Mouse (Mus musculus) monocyte, adult 2 months (primary cell): ENCODE measurements around the gene Tlr7.
"Not testable (repeated sequence)": the region's sequence is repeated elsewhere in the genome, so short reads cannot be mapped to it uniquely, and the experiment has no call there.

Experiments
- DNase-seq, 2 experiments: peaks; one replicate each; pipeline ENCODE4 v3.0.0; 2022; ENCODE audit warnings: low spot score in 2 of 2, low read depth in 1 of 2

The Tlr7 gene

GRCm38 (mm10) chrX:167330399-167330798 is at the start of gene Tlr7:
Gene Tlr7 (minus strand): TSS chrX:167330558.
- DNase-seq, result no peak

- no peak for DNase-seq
Observed at GRCm38 (mm10) chrX:167380073-167380472, 49.7 kb upstream of the Tlr7 start.

DNA sequence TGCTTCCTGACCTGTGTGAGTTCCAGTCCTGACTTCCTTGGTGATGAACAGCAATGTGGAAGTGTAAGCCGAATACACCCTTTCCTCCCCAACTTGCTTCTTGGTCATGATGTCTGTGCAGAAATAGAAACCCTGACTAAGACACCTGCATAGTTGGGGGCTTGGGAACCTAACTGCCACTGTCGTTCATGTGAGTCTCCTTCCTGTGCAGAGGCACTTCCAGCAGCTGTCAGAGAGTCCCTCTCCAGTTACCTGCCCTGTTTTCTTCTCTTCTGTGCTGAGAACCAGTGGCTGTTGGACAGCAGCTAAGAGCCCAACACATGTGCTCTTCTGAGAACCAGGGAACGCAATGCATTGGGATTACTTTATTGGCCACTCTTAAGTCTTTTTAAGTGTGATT is 30.9 kb upstream of the Tlr7 start:
- not testable (repeated sequence) for DNase-seq

DNA sequence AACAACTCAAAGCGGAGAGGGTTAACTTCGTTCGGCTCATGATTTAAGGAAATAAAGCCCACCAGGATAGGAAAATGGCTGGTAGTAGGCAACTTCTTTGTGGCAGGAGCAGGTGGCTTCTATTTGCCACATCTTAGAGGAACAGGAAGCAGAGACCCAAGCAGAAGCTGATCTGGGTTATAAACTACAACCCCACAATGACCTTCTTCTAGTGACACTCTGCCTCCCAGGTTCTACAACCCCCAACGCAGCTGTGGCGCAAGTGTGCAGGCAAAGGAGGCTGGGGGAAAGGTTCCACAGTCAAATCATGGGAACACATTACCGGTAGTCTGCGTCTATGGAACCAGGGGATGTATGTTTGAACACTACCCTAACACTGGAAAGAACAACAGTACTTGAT is 29.3 kb upstream of the Tlr7 start:
- DNase-seq, result no peak

DNA sequence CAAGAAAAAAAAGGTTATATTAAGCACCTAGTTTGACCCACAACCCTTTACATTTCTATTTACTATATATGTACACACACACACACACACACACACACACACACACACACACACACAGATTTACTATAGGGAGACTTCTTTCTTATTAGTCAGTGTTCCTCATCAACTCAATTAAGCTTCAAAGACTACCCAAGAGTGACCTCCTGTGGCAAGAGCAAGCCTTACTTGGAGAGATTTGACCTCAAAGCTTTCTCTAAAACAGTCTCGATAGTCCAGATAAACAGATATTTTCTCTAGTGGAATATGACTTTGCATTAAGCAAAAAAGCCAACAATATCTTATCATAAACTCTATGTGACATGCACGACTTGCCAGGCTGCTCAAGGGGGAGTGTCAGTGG is 27.1 kb upstream of the Tlr7 start:
- DNase-seq, result no peak

- no peak for DNase-seq
Observed at GRCm38 (mm10) chrX:167355965-167356364, 25.6 kb upstream of the Tlr7 start.

- no peak for DNase-seq
Observed at GRCm38 (mm10) chrX:167353617-167354016, 23.3 kb upstream of the Tlr7 start.

GRCm38 (mm10) chrX:167346440-167346839 is 16.1 kb upstream of the Tlr7 start:
- DNase-seq, result no peak

GRCm38 (mm10) chrX:167344356-167344755 is 14.0 kb upstream of the Tlr7 start:
- DNase-seq, result no peak

DNA sequence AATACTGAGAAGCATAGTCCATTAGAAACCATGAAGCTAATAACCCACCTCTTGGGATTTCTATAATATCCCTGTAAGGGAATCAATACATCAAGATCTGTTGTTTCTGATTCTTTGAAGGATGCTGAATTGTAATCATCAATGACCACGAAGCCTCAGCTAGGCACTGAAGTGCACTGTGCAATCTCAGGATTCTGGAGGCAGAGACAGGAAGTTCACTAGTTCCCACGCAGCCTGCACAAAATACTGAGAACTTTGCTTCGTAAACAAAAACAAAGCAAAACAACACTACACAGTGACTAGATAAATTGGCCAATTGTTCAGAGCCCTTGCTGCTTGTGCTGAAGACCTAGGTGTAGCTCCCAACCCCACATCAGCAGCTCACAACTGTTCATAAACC is 11.5 kb upstream of the Tlr7 start:
- no peak for DNase-seq

GRCm38 (mm10) chrX:167340190-167340589 is 9.8 kb upstream of the Tlr7 start:
- DNase-seq, result no peak

GRCm38 (mm10) chrX:167337990-167338389 is 7.6 kb upstream of the Tlr7 start:
- no peak for DNase-seq

- DNase-seq, result no peak
Observed at GRCm38 (mm10) chrX:167334571-167334970, 4.2 kb upstream of the Tlr7 start.

DNA sequence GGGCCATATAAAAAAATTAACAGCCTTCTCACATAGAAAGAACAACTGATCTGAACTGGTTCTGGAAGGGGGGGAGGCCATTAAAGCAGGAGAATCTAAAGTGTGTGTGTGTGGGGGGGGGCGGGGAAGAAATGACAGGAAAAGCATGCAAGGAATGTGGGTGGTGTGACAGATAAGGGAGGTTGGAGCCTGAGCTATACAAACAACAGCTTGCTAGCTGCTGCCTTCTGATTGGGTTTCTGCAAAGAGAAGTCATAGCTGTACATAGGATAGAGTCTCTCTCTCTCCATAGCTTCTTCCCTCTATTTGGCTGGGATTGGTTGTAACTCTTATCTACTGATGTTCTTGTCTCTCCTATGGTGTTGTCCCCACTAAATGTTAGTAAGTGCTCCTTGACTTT is 2.2 kb upstream of the Tlr7 start:
- DNase-seq, result no peak

DNA sequence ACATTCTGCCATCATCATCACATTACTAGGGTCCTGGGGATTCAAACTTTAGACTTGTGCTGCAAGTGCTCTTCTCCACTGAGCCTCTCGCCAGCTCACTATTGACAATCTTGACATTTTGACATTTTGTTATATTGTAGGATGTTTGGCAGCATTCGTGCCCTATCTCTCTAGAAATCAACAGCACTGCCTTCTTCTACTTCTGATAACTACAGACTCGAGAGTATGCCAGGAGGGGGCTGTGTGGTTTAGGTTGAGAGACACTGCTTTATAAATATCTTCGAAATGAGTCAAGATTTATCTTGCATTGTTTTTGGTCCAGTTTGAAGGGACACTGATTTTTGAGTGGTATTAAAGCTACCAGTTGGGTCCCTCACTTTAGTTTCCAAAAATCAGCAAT is 635 bp upstream of the Tlr7 start:
- DNase-seq, result no peak

GRCm38 (mm10) chrX:167329620-167330019 is 738 bp downstream of the Tlr7 start:
- DNase-seq, result no peak

- DNase-seq, result no peak
Observed at GRCm38 (mm10) chrX:167329098-167329497, 1.3 kb downstream of the Tlr7 start.

DNA sequence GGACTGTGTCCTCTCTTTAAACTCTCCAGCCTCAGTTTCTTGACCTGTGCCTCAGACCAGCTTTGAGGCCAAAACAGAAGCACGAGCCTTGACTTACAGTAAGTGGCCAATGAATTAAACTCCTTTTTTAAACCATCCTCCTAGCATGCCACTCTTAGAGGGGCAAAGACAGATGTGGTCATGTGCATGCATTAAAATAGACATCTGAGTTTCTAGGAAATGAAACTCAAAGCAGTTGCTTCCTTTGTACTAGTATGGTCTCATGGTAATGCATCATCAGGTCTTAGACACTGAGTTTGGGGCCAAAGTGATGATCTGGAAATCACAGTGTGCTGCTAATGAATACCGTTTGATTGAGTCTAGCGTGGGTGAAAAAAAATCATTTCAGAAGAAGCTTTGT is 1.8 kb downstream of the Tlr7 start:
- DNase-seq, result no peak

DNA sequence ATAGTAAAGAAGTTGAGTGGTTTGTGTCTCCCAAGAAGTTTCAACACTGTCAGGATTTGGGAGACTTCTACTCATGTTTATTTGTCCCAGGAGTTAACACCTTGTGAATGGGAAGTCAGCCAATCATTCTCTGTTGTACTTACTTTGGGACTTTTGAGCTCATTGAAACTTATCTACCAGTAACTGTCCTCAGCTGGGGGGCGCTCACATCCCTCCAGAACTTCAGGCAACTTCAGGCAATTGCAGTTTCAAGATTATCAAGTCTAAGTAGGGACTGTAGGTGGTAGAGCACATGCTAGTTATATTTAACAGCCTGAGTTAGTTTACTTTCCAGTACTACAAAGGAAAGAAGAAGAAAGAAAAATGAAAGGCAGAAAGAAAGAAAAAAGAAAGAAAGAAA is 6.6 kb downstream of the Tlr7 start:
- DNase-seq, result no peak

DNA sequence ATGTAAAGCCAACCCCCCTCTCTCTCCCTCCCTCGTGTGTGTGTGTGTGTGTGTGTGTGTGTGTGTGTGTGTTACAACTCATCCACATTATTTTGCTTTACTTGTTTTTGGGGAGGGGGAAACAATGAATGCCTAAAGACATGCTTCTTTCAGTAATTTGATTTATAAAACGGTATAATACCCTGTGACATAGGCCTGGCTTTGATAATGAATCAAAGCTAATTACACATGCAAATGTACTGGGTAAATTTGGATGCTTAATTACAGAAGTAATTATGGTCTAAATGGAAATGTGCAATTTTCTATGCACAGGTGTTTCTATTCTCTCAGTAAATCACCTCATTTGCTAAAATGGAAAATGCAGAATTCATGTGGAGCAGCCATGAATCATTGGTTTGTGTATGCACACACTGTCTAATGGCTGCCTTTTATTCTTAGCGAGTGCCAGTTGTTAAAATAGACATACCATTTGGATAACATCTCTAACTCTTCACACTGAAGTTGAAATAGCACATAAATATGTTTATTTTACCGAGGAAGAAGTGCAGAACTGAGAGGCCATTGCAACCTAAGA is 9.0 kb downstream of the Tlr7 start:
- no peak for DNase-seq

DNA sequence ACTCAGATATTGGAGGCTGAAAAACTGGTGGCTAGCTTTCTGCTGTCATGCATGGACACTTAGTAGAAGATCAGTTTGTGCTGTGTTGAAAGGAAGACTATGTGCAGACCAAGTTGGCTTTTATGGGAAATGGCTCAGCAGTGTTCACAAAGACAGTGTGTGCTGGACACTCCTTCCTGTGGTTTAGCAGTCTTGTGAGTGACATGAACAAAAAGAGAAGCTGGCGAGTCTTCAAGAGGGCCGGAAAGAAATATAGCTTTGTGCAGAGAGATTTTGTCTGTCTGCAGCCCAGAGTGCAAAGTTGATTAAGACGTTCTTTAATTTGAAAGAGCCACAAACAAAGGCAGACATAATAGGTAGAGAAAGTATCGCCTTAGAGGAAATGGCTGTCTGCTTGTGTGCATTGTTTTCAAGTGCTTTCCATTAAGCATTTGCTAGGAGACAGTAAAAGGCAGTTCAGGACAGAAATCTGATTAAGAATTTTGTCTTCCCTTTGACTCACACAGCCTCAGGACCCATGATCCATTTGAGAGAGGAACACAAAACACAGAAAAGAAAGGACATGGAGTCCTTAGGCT is 11.4 kb downstream of the Tlr7 start:
- no peak for DNase-seq

DNA sequence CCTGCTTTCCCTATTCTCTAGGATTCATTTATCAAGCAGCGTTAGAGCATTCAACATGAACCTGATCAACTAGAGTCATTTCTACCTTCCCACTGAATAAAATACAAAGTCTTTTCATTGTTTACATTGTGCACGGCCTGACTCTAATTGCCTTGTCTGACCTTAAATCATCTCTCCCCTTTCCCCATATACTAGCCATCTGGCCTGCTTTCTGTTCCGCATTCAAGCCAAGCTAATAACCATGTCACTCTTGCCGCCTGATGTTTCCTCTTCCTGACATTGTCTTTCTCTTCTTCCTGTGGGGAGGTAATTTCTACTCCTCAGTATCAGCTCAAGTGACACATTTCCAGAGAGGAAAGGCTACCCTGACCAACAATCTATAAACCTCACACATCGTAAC is 14.6 kb downstream of the Tlr7 start:
- DNase-seq, result no peak

GRCm38 (mm10) chrX:167315093-167315726 is 15.1 kb downstream of the Tlr7 start:
- no peak for DNase-seq
